Mouse (Mus musculus): Measurements from ENCODE around the gene Blmh. TPM values are rescaled to one million over a fixed set of nuclear protein-coding genes. Genes with fewer than 3 reads are reported as not detected.

Blmh gene
- polyA plus RNA-seq, 1 experiment from 2014 or later = 112 TPM

DNA sequence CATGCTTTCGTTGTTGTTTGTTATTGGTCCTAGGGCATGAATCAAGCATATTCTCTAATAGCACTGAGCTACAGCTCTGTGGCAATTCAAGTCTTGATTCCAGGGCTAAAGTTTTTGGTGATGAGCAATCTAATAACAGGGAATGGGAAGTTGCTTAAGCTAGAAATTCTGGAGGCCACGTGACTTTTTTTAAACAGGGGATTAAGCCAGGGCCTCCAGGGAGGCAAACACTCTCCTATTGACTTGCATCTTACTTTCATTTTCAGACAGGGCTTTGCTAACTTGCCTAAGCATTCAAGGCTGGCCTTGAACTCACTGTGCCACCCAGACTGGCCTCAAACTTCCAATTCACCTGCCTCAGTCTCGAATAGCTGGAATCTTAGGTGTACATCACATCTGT is 26.7 kb upstream of the Blmh start:
- Histone ChIP-seq H3K4me3 (no peak overlapping the region), H3K27ac (ENCODE audit: poor library complexity, severe bottlenecking) (no peak overlapping the region), H3K36me3 (no peaks in the 10 kb centered on the region), H3K9ac (no peak overlapping the region), H3K4me2 (no peak overlapping the region), H3K4me1 (replicated peaks) (peaks cover 14% of the 10 kb centered on the region), H3K9me3 (replicated peaks) (no peaks in the 10 kb centered on the region), H3K27me3 (replicated peaks) (no peaks in the 10 kb centered on the region)
- ATAC-seq (ENCODE audit: insufficient number of reproducible peaks, low FRiP score) = no peak
- WGBS = 51% methylated on average over 3 of the region's 3 CpGs

DNA sequence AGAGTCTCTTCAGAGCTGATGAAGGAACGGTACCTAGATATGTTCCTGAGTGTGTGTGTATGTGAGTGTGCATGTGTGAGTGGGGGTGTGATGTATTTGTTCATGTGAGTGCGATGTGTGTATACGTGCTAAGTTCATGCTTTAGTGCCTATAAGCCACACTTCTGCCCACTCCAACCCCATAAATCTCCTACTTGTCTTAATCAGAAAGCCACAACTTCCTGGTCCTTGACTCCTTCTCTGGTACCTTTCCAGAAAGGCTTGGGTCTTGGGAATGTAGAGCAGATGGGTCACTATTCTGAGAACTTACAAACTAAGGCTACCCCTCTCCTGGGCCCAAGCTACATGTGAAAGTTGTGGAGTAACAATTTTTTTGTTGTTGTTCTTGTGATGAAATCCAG is 25.9 kb upstream of the Blmh start:
- ATAC-seq (ENCODE audit: insufficient number of reproducible peaks, low FRiP score) = no peak

DNA sequence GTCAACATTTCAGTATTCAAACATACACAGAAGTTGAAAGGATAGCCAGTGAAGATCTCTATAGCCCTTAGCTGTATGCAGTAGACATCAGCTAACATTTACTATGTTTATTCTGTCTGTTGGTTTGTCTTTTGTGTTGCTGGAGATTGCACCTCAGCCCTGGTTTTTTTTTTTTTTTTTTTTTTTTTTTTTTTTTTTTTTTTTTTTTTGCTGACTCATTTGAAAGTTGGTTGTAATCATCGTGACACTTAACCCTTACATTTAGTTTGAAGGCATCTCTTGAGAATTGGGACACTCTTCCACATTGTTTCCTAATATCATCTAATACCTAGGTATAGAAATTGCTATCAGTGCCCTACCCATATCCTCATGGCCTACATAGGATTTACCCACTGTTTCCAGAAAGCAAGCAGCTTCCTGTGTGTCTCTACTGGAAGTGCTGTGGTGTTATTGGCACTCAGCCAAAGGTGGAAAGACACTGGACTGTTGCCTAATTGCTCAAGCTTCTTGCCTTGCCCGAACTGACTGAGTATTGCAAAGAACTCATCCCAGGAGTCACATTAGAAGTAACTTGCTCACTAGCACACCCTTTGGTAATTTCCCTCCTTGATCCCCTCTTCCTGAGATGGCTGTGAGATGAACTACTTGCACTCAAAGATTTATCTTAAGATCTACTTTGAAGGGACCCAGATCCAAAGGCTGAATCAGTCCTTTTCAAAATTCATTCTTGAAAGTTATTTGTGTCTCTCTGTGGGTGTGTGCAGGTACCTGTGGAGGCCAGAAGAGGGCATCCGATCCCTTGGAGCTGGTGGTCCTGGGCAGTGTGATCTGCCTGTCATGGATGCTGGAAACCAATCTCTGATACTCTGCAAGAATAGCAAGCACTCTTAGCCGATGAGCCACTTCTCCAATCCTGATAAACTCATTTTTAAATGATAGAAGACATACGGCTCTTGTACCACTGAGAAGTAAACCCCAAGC is 24.6 kb upstream of the Blmh start:
- no peak for ATAC-seq (ENCODE audit: insufficient number of reproducible peaks, low FRiP score)
- WGBS = 47% methylated on average over 5 of the region's 5 CpGs
- Histone ChIP-seq H3K4me2 (no peak overlapping the region), H3K9ac (no peak overlapping the region), H3K36me3 (no peaks in the 10 kb centered on the region), H3K27me3 (replicated peaks) (no peaks in the 10 kb centered on the region), H3K4me1 (replicated peaks) (peaks cover 6% of the 10 kb centered on the region; the same call in 1 of the 2 replicates), H3K4me3 (no peak overlapping the region), H3K9me3 (replicated peaks) (no peaks in the 10 kb centered on the region), H3K27ac (ENCODE audit: poor library complexity, severe bottlenecking) (no peak overlapping the region)

More for the DNA sequence above, 25.9 kb upstream of the Blmh start:
- H3K4me1 ChIP-seq (replicated peaks) = peaks cover 11% of the 10 kb centered on the region
- no peaks in the 10 kb centered on the region for H3K27me3 ChIP-seq (replicated peaks)
- no peak overlapping the region for H3K9ac ChIP-seq
- H3K27ac ChIP-seq (ENCODE audit: poor library complexity, severe bottlenecking) = no peak overlapping the region
- H3K4me2 ChIP-seq = no peak overlapping the region
- H3K9me3 ChIP-seq (replicated peaks) = no peaks in the 10 kb centered on the region
- no peaks in the 10 kb centered on the region for H3K36me3 ChIP-seq
- WGBS = 87% methylated on average over 3 of the region's 3 CpGs
- H3K4me3 ChIP-seq = no peak overlapping the region

DNA sequence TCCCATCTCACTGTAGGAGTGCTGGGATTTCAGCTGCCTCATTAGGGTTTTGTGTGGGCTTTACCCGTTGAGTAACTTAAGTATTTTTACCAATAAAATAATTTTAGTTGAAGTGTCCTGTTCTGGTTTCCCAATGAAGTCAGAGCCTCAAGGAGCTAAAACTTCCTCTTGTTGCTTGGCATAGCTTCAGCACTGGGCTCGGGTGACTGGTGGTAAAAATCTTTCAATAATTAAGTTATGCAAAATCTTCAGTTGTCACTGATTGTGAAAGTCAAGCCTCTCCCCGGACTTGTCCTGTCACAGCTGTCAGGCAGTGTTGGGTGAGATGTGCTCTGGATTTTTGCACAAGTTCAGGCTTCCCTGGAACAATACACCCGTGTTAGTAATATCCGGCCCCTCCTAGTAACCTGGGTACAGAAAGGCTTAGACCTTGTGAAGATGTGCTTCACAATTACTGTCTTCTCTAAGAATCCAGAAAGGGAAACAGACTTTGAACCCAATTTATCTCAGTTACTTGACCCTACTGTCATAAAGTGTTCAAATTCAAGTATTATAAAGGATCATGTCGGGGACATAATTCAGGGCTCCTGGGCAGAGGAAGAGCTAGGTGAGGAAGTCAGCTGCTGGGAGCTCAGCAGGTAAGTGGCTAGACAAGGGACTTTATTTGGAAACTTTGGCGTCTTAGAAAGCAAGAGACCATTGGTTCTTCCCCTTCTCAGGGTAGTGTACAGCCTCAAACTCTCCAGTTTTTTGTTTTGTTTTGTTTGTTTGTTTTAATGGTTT is 22.8 kb upstream of the Blmh start, which contains the start of gene Tmigd1:
TSS of gene Tmigd1 (plus strand) at position 581 of the 783 bp plus-strand sequence.
- Histone ChIP-seq H3K9ac (no peak within 1 kb of the TSS), H3K4me1 (replicated peaks) (peaks cover 4% of the 10 kb centered on the region; the same call in 1 of the 2 replicates), H3K36me3 (no peaks in the 10 kb centered on the region), H3K4me2 (no peak within 1 kb of the TSS), H3K27me3 (replicated peaks) (no peaks in the 10 kb centered on the region), H3K9me3 (replicated peaks) (no peaks in the 10 kb centered on the region), H3K4me3 (no peak within 1 kb of the TSS), H3K27ac (ENCODE audit: poor library complexity, severe bottlenecking) (no peak within 1 kb of the TSS)
- WGBS = 66% methylated on average over 7 of the region's 7 CpGs
- ATAC-seq (ENCODE audit: insufficient number of reproducible peaks, low FRiP score) = no peak

DNA sequence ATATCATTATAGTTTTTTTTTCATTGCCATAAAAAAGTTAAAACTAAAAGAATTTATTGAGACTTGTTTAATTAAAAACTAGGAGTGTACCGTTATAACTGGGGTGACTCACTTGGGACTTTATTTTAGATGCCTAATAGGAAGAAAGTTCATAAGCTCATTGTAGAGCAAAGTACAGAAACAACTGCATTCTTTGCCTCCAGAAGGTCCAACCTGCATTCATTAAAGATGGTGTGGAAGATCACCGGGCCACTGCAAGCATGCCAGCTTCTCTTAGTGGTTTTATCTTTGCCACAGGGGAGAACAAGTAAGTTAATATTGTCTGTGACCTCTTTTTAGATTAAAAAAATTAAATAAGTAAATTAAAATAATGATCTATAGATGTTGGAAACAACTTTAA is 20.3 kb upstream of the Blmh start:
- no peak overlapping the region for H3K9ac ChIP-seq
- H3K4me2 ChIP-seq = no peak overlapping the region
- no peak overlapping the region for H3K27ac ChIP-seq (ENCODE audit: poor library complexity, severe bottlenecking)
- H3K9me3 ChIP-seq (replicated peaks) = no peaks in the 10 kb centered on the region
- WGBS = 76% methylated on average over 2 of the region's 2 CpGs
- ATAC-seq (ENCODE audit: insufficient number of reproducible peaks, low FRiP score) = no peak
- no peaks in the 10 kb centered on the region for H3K27me3 ChIP-seq (replicated peaks)
- H3K36me3 ChIP-seq = no peaks in the 10 kb centered on the region
- peaks cover 4% of the 10 kb centered on the region; the same call in 1 of the 2 replicates for H3K4me1 ChIP-seq (replicated peaks)
- no peak overlapping the region for H3K4me3 ChIP-seq

DNA sequence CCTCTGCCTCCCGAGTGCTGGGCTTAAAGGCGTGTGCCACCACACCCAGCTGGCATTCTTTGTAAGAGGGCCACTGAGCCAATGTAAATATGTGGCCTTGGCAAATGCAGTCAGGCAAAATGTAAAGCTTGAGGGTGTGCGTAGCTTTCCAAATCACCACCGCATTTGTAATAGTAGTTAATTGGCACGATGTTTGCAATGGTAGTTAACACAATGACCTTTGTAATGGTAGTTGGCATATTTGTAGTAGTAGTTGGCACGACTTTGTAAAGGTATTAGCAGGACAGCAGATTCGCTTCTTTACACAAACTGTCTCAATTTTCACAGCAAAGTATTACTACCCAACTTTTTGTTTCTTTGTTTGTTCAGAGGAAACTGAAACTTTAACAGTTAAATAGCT is 16.0 kb upstream of the Blmh start:
- Histone ChIP-seq H3K27me3 (replicated peaks) (no peaks in the 10 kb centered on the region), H3K9ac (no peak overlapping the region), H3K4me3 (no peak overlapping the region), H3K4me1 (replicated peaks) (peaks cover 26% of the 10 kb centered on the region), H3K36me3 (no peaks in the 10 kb centered on the region), H3K27ac (ENCODE audit: poor library complexity, severe bottlenecking) (no peak overlapping the region), H3K9me3 (replicated peaks) (no peaks in the 10 kb centered on the region), H3K4me2 (no peak overlapping the region)
- WGBS = 88% methylated on average over 7 of the region's 7 CpGs
- ATAC-seq (ENCODE audit: insufficient number of reproducible peaks, low FRiP score) = no peak

DNA sequence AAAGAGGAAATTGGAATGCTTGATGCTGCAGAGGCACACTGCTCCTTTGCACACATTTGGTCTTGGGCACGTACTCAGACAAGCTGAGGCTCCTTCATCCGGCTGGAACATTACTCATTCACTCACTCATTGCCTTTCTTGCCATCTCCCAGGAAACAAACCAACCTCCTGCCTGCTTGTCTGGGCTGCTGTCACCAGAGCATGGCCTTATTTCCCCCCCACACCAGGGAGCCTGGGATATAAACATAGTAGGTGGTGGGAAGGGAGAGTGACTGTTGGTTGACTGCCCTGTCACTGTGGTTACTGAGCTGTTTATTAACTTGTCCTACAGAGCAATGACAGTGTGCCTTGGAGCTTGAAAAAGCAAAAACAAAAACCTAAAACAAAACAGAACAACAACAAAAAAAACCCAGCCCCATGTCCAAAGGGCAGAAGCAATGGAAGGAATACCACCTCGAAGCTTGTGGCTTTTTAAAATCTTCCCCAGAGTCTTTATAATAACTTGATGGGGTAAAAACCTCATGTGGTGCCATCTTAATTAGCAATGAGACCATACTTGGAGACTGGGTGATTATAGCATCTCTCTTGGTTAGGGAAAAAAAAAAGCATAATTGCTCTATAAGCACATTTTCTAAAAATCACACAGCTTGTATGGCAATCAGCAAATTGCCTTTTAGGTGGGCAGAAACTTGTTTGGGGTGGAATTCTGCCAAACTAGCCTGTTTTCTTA is 13.1 kb upstream of the Blmh start:
- no peaks in the 10 kb centered on the region for H3K36me3 ChIP-seq
- peaks cover 26% of the 10 kb centered on the region for H3K4me1 ChIP-seq (replicated peaks)
- no peaks in the 10 kb centered on the region for H3K27me3 ChIP-seq (replicated peaks)
- H3K27ac ChIP-seq (ENCODE audit: poor library complexity, severe bottlenecking) = peak overlapping the region; percentile 10; the same call in 1 of the 2 replicates
- ATAC-seq (ENCODE audit: insufficient number of reproducible peaks, low FRiP score) = no peak
- H3K9ac ChIP-seq = no peak overlapping the region
- WGBS = 36% methylated on average over 3 of the region's 3 CpGs
- 0 out of 2 replicates have a peak overlapping the region, but pooled peaks have one; percentile 27 for H3K4me2 ChIP-seq
- no peak overlapping the region for H3K4me3 ChIP-seq
- no peaks in the 10 kb centered on the region for H3K9me3 ChIP-seq (replicated peaks)

DNA sequence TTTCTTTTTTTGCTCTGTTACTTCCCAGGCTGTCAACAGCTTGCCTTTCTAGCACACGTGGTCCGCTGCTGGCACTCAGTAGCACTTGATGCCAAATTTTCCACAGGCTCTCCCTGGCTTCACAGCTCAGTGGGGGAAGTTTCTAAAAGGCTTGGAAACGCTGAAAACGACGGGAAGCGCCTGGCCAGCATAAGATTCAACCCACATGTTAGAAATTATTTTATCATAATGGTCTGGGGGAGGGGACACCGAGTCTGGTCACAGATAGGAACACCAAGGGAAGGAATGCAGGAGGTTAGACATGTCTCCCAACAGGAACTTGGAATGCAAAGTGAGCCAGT is 12.6 kb upstream of the Blmh start:
- peak overlapping the region; percentile 27 for H3K4me2 ChIP-seq
- H3K9me3 ChIP-seq (replicated peaks) = no peaks in the 10 kb centered on the region
- peak overlapping the region; percentile 44 for H3K27ac ChIP-seq (ENCODE audit: poor library complexity, severe bottlenecking)
- H3K4me1 ChIP-seq (replicated peaks) = peaks cover 26% of the 10 kb centered on the region
- H3K4me3 ChIP-seq = no peak overlapping the region
- H3K36me3 ChIP-seq = no peaks in the 10 kb centered on the region
- H3K27me3 ChIP-seq (replicated peaks) = no peaks in the 10 kb centered on the region
- ATAC-seq (ENCODE audit: insufficient number of reproducible peaks, low FRiP score) = 0 out of 2 replicates have a peak, but pooled peaks have one; percentile 25
- 7% methylated on average over 7 of the region's 7 CpGs for WGBS
- H3K9ac ChIP-seq = no peak overlapping the region

DNA sequence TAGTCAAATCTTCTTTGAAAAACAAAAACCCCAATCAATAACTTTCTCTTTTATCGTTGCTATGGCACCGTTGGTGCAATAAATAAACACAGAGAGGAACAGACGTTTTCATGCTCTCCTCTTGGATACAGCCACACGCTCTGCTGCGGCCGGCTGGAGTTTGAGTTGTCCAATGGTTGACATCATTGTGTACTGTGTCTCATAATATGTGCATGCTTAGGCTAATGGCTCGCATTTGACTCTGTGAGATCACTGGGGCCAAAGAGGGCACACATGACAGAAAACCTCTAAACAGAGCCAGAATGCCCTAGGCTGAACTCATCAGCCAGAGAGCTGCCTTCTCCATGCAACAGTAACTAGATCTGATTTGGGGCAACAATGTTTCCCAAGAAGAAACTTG is 10.2 kb upstream of the Blmh start:
- H3K27ac ChIP-seq (ENCODE audit: poor library complexity, severe bottlenecking) = no peak overlapping the region

DNA sequence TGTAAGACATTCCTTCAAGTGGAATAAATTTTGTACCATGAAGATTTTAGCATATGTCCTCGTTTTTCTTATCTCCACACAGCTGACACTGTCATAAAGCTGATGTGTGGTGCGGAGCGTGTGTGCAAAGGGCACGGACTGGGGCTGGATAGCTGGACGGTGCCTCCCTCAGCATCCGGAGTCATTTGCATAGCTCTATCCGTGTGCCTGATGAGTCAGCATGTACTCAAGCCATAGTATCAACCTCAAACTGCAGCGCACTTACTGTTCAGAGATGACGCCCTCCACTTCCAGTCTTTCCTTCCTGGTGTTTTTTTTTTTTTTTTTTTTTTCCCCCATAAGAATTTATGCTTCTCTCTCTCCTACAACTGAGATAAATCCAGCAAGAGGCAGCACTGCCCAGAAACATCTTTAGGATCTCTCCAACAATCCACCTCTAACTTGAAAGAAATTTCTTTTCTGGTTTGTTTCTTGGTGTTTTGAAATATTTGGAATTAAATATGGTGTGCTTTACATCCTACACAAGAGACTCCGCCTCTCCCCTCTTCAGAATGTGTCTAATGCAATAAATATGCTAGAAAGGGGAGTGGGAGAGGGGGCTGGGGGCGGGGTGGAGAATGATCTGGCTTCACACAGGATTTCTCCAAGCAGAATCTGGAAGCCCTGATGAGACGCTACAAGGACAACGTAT is 7.9 kb upstream of the Blmh start:
- Histone ChIP-seq H3K9ac (no peak overlapping the region), H3K9me3 (replicated peaks) (no peaks in the 10 kb centered on the region), H3K4me1 (replicated peaks) (peaks cover 15% of the 10 kb centered on the region), H3K27me3 (replicated peaks) (no peaks in the 10 kb centered on the region), H3K4me3 (no peak overlapping the region), H3K27ac (ENCODE audit: poor library complexity, severe bottlenecking) (no peak overlapping the region), H3K4me2 (peak overlapping the region; percentile 12; the same call in 1 of the 2 replicates), H3K36me3 (no peaks in the 10 kb centered on the region)
- ATAC-seq (ENCODE audit: insufficient number of reproducible peaks, low FRiP score) = peak; percentile 63; the same call in 1 of the 2 replicates
- 32% methylated on average over 13 of the region's 13 CpGs for WGBS

More for the DNA sequence above, 10.2 kb upstream of the Blmh start:
- no peak for ATAC-seq (ENCODE audit: insufficient number of reproducible peaks, low FRiP score)
- H3K9ac ChIP-seq = no peak overlapping the region
- H3K4me1 ChIP-seq (replicated peaks) = peaks cover 28% of the 10 kb centered on the region
- H3K27me3 ChIP-seq (replicated peaks) = no peaks in the 10 kb centered on the region
- no peaks in the 10 kb centered on the region for H3K36me3 ChIP-seq
- WGBS = 72% methylated on average over 7 of the region's 7 CpGs
- H3K4me3 ChIP-seq = no peak overlapping the region
- no peaks in the 10 kb centered on the region for H3K9me3 ChIP-seq (replicated peaks)
- H3K4me2 ChIP-seq = no peak overlapping the region

All from heart, embryonic 12.5 days (tissue).